Mouse (Mus musculus): ENCODE results near the gene Shh. TPM values are rescaled to one million over a fixed set of nuclear protein-coding genes. Genes with fewer than 3 reads are reported as not detected.

Shh gene
- total and polyA plus RNA-seq, 3 experiments = not detected

GRCm38 (mm10) chr5:28413533-28413932, 53.5 kb downstream of the Shh start:
- no peaks in the 10 kb centered on the region for H3K27me3 ChIP-seq (ENCODE audit: insufficient read depth, low read length)
- DNase-seq (ENCODE audit: low spot score) = no peak
- H3K9me3 ChIP-seq (replicated peaks) = no peaks in the 10 kb centered on the region
- ATAC-seq (ENCODE audit: extremely low read depth, insufficient number of reproducible peaks, low FRiP score, poor library complexity, severe bottlenecking) = no peak
- no peak overlapping the region for H3K4me3 ChIP-seq (ENCODE audit: low read depth, low read length)
- peaks cover 98% of the 10 kb centered on the region for H3K36me3 ChIP-seq (replicated peaks)
- TF ChIP-seq POLR2AphosphoS5 (IDR thresholded peaks at IDR 0.05; ENCODE audit: insufficient replicate concordance, low read depth, low read length) = no peak
- TF ChIP-seq GATA1 (IDR thresholded peaks at IDR 0.05; ENCODE audit: borderline replicate concordance, low read length) = no peak
- no peak for TF ChIP-seq GATA2 (IDR thresholded peaks at IDR 0.05; ENCODE audit: borderline replicate concordance, low read depth, low read length)
- TF ChIP-seq CTCF (IDR thresholded peaks at IDR 0.05; ENCODE audit: low read depth, low read length) = no peak
- no peak for TF ChIP-seq TAL1 (conservative IDR thresholded peaks at IDR 0.05; ENCODE audit: low read depth, low read length)
- H3K4me1 ChIP-seq (ENCODE audit: insufficient read depth, low read depth, low read length) = peaks cover 3% of the 10 kb centered on the region; the same call in 1 of the 2 replicates

DNA sequence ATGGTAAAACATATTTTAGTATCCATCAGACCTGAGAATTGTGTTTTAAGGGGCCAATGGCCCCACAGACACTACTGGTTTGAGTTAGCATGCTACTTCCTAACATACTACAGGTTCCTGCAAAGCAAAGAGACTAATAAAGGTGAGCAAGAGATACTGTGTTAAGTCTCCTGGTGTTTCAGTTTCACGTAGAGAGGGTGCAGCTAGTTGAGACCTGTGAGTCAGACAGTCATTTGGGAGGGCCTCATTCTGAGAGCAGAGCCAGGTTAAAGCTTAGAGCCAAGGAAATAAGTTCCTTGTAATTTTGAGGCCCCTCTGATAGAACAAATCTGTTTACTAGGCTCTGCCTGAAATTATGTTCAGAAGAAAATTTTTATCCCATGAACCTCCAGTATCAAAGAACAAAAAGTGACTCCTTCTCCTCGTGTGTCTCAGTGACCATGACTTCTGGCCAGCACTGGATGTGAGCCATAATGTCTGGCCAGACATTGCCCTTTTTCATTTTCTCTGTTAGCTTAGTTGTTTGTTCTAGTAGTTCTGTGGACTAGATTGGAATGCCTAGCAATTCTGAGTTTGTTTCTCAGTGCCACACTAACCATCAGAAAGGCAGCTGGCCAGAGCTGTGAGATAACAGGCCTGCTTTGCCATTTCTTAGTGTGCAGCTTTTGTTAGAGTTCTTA, 54.9 kb downstream of the Shh start:
- Histone ChIP-seq H3K4me1 (ENCODE audit: insufficient read depth, low read depth, low read length) (peaks cover 3% of the 10 kb centered on the region; the same call in 1 of the 2 replicates), H3K27me3 (ENCODE audit: insufficient read depth, low read length) (no peaks in the 10 kb centered on the region), H3K36me3 (replicated peaks) (peaks cover 98% of the 10 kb centered on the region), H3K4me3 (ENCODE audit: low read depth, low read length) (no peak overlapping the region), H3K9me3 (replicated peaks) (no peaks in the 10 kb centered on the region)
- DNase-seq (ENCODE audit: low spot score) (no peak), ATAC-seq (ENCODE audit: extremely low read depth, insufficient number of reproducible peaks, low FRiP score, poor library complexity, severe bottlenecking) (no peak)
- TF ChIP-seq POLR2AphosphoS5 (IDR thresholded peaks at IDR 0.05; ENCODE audit: insufficient replicate concordance, low read depth, low read length) = no peak

Other genes with a start within 250 kb of the Shh start
- not detected in 2 replicates for gene Cnpy1, start 221.4 kb downstream of the Shh start, total RNA-seq (2014; fragmentation: Nextera tagmentation)
- gene Cnpy1, start 221.4 kb downstream of the Shh start, total RNA-seq (2017) = 0.06 and 0.16 TPM in 2 replicates
- not detected in 2 replicates for gene Cnpy1, start 221.4 kb downstream of the Shh start, polyA plus RNA-seq (2012)
- 81.0 and 88.0 TPM in 2 replicates for gene Rbm33, start 150.1 kb downstream of the Shh start, total RNA-seq (2014; fragmentation: Nextera tagmentation)
- gene Rbm33, start 150.1 kb downstream of the Shh start, total RNA-seq (2017) = 27.6 and 32.3 TPM in 2 replicates
- 43.1 and 45.8 TPM in 2 replicates for gene Rbm33, start 150.1 kb downstream of the Shh start, polyA plus RNA-seq (2012)

Measured in G1E (cell line).